Mouse (Mus musculus) lung, embryonic 16.5 days (tissue): Measurements from ENCODE around the gene Serpinb7. TPM values are rescaled to one million over a fixed set of nuclear protein-coding genes. Genes with fewer than 3 reads are reported as not detected.

Experiments
- ATAC-seq: fragments of 200-750 bp; cut with Nextera tagmentation; 2 replicates; pipeline ENCODE4 v1.8.0; 2017; ENCODE audit warnings: low read depth, mild to moderate bottlenecking, moderate library complexity
- H3K27ac ChIP-seq: fragments of 300-500 bp; sonication (generic); 2 replicates; pipeline ENCODE4 v1.5.1; 2014; ENCODE audit warnings: mild to moderate bottlenecking, control low read depth, low read length
- H3K27me3 ChIP-seq: fragments of 300-500 bp; sonication (generic); 2 replicates; pipeline ENCODE4 v1.6.1; 2014; ENCODE audit warnings: low read depth, low read length, mixed read lengths; ENCODE audit not compliant: control insufficient read depth, insufficient read depth
- H3K36me3 ChIP-seq: fragments of 300-500 bp; sonication (generic); 2 replicates; pipeline ENCODE4 v1.6.1; 2014; ENCODE audit warnings: low read length; ENCODE audit not compliant: control insufficient read depth, insufficient read depth
- H3K4me1 ChIP-seq: fragments of 300-500 bp; sonication (generic); replicated peaks from 2 replicates; pipeline ENCODE4 v1.6.1; 2014; ENCODE audit warnings: low read length, mixed read lengths; ENCODE audit not compliant: control insufficient read depth, insufficient read depth
- H3K4me2 ChIP-seq: fragments of 300-500 bp; sonication (generic); 2 replicates; pipeline ENCODE4 v1.6.1; 2014; ENCODE audit warnings: low read depth, low read length, control low read depth
- H3K4me3 ChIP-seq: fragments of 300-500 bp; sonication (generic); 2 replicates; pipeline ENCODE4 v1.5.1; 2014; ENCODE audit warnings: mild to moderate bottlenecking, low read length, control low read depth
- H3K9ac ChIP-seq: fragments of 300-500 bp; sonication (generic); 2 replicates; pipeline ENCODE4 v1.6.1; 2014; ENCODE audit warnings: low read length, control low read depth
- H3K9me3 ChIP-seq: fragments of 300-500 bp; sonication (generic); 2 replicates; pipeline ENCODE4 v1.6.1; 2016; ENCODE audit warnings: low read length; ENCODE audit not compliant: control insufficient read depth
- WGBS: fragments of 180-500 bp; shearing (Covaris S2); extraction: QIAGEN DNeasy Blood & Tissue Kit; methylation state at CpG from one replicate; pipeline ENCODE4 v1.1.7; 2014; 5-methylcytosine and 5-hydroxymethylcytosine counted together
- polyA plus RNA-seq: library from polyadenylated mRNA; unstranded; fragments of >200 nt; fragmentation: Nextera tagmentation; extraction: Ambion mirVana; gene quantifications from 2 replicates; pipeline ENCODE4 v1.2.1, GENCODE M21; 2015

Serpinb7 gene
- 0.21 TPM in 1 of 2 replicates, not detected in the other for polyA plus RNA-seq

DNA sequence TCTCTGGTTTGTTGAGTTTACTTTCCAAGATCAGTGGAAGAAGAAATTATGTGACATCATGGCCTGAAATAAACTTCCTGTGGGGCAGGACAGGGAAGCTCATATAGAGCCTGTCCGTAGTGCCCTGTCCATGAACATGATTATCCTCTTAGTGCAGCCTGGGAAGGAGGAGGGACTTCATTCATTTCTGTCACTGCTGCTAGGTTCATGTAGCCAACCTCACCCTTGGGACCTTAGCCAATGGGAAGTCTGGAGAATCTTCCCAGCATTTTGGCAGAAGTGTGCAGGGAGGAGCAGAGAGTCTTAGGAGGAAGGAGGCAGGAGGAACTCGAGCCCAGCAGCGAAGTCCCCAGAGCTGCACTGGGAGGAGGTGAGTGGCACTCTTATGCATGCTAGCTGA lies at the start of gene Serpinb7:
Serpinb7 (plus strand) TSS at position 301 of the 400 bp plus-strand sequence.
- H3K4me1 ChIP-seq = no peaks in the 10 kb centered on the region
- H3K27me3 ChIP-seq = no peaks in the 10 kb centered on the region
- no peak within 1 kb of the TSS for H3K4me3 ChIP-seq
- H3K9ac ChIP-seq = no peak within 1 kb of the TSS
- WGBS = 58% methylated on average over 3 of the region's 3 CpGs
- H3K4me2 ChIP-seq = no peak within 1 kb of the TSS
- H3K36me3 ChIP-seq = no peaks in the 10 kb centered on the region
- no peak within 1 kb of the TSS for H3K27ac ChIP-seq
- no peak for ATAC-seq
- H3K9me3 ChIP-seq = no peaks in the 10 kb centered on the region

DNA sequence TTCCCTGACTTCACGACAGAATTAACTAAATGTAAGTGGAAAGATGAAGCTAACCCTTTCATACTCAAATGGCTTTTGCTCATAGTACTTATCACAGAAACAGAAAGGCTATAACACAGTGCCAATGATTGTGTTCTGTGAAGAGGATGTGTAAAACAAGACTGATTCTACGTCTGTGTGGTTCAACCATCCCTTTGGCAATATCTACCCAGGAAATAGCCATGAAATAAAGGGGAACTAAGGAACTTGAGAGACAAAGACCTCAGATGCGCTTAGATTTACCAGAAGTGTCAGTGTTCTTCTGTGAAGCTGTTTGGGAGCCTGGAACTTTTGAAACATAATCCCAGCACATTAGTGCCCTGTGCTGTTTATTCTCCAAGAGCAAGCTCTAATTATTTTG lies 49.1 kb upstream of the Serpinb7 start:
- no peak overlapping the region for H3K4me3 ChIP-seq
- H3K9me3 ChIP-seq = no peaks in the 10 kb centered on the region
- H3K36me3 ChIP-seq = no peaks in the 10 kb centered on the region
- no peak overlapping the region for H3K9ac ChIP-seq
- no peaks in the 10 kb centered on the region for H3K4me1 ChIP-seq
- 38% methylated on average over 3 of the region's 3 CpGs for WGBS
- H3K27me3 ChIP-seq = no peaks in the 10 kb centered on the region
- no peak overlapping the region for H3K4me2 ChIP-seq
- no peak for ATAC-seq
- no peak overlapping the region for H3K27ac ChIP-seq

DNA sequence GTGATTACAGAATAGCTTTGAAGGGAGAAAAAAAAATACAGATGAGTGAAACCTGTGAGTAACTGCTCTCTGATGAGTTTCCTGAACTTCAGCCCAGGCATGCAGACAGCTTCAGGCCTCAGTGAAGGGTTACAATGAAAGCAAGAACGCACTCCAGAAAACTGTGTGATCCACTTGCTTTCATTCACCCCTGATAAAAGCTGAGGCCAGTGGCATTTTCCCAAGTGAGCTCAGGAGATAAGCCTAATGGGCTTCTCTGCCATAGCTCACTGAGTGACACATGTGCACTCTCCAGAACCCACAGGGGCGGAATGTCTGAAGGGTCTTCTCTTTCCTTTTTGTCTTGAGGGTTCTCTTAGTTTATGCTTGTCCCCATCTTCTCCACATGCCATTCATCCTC lies 48.3 kb upstream of the Serpinb7 start:
- no peak overlapping the region for H3K27ac ChIP-seq
- H3K4me3 ChIP-seq = no peak overlapping the region
- H3K4me1 ChIP-seq = no peaks in the 10 kb centered on the region
- H3K9me3 ChIP-seq = no peaks in the 10 kb centered on the region
- H3K36me3 ChIP-seq = no peaks in the 10 kb centered on the region
- H3K9ac ChIP-seq = no peak overlapping the region
- H3K27me3 ChIP-seq = no peaks in the 10 kb centered on the region
- WGBS = 66% methylated on average over 2 of the region's 2 CpGs
- no peak for ATAC-seq
- H3K4me2 ChIP-seq = no peak overlapping the region

DNA sequence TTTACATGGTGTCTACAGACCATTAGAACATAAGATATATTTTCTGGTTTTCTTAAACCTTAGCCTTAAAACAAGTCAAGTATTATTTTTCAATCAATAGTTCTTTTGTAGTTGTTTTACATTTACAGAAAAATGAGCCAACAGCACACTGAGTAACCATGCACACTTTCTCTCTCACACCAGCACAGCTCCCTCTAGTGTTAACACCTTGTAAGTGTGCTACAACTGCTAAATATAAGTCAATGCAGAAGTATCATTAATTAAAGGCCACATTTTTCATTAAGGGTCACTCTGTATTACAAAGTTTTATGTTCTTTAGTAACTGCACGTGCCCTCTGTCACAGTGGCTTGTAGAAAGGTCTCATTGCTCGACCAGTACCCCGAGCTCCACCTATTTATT lies 46.4 kb upstream of the Serpinb7 start:
- Histone ChIP-seq H3K9me3 (no peaks in the 10 kb centered on the region), H3K27ac (no peak overlapping the region), H3K4me1 (no peaks in the 10 kb centered on the region), H3K27me3 (no peaks in the 10 kb centered on the region), H3K9ac (no peak overlapping the region), H3K4me3 (no peak overlapping the region), H3K4me2 (no peak overlapping the region), H3K36me3 (no peaks in the 10 kb centered on the region)
- 35% methylated on average over 3 of the region's 3 CpGs for WGBS
- no peak for ATAC-seq

DNA sequence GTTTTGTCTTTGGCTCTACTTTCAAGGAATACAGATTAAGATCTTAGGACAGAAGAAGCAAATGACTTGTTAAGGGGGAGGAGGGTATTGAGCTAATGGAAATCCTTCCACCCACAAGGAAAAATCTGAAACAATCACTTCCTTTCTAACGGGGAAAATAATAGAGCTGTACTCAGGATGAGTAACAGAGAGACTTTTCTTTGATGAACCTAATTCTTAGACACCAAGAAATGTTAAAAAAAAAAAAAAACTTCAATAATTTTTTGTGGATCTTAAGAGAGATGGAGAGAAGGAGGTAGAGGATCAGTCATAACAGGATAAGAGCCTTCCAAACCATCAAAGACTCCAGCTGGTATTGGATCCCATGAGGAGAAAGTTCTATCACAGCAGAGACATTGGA lies 38.6 kb upstream of the Serpinb7 start, which contains the start of gene Serpinb11:
Serpinb11 (plus strand) TSS at position 301 of the 400 bp plus-strand sequence.
- ATAC-seq = no peak
- H3K36me3 ChIP-seq = no peaks in the 10 kb centered on the region
- 48% methylated on average over 1 of the region's 1 CpGs for WGBS
- no peak within 1 kb of the TSS for H3K4me3 ChIP-seq
- H3K9ac ChIP-seq = no peak within 1 kb of the TSS
- H3K9me3 ChIP-seq = no peaks in the 10 kb centered on the region
- H3K27me3 ChIP-seq = no peaks in the 10 kb centered on the region
- H3K4me2 ChIP-seq = no peak within 1 kb of the TSS
- no peak within 1 kb of the TSS for H3K27ac ChIP-seq
- no peaks in the 10 kb centered on the region for H3K4me1 ChIP-seq

DNA sequence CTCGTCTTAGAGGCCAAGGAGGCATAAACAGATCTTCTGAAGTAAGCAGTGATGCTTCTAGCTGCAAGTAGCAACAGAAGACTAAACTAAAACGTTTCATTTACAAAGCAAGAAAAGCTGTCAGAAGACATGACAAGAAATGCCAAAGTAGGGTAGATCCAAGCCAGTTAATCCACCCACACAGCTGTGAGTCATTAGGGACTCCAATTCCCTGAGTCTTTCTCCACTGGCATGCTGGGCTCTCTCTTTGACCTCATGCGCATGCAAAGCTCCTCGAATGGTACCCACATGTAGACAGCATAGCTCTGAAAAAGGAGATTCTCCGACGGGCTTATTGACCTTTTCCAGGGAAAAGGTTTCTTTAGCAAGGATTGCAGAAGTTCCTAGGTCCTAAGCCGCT lies 33.5 kb upstream of the Serpinb7 start:
- Histone ChIP-seq H3K4me1 (no peaks in the 10 kb centered on the region), H3K4me2 (no peak overlapping the region), H3K4me3 (no peak overlapping the region), H3K27ac (no peak overlapping the region), H3K27me3 (no peaks in the 10 kb centered on the region), H3K9me3 (no peaks in the 10 kb centered on the region), H3K36me3 (no peaks in the 10 kb centered on the region), H3K9ac (no peak overlapping the region)
- 69% methylated on average over 7 of the region's 7 CpGs for WGBS
- no peak for ATAC-seq

DNA sequence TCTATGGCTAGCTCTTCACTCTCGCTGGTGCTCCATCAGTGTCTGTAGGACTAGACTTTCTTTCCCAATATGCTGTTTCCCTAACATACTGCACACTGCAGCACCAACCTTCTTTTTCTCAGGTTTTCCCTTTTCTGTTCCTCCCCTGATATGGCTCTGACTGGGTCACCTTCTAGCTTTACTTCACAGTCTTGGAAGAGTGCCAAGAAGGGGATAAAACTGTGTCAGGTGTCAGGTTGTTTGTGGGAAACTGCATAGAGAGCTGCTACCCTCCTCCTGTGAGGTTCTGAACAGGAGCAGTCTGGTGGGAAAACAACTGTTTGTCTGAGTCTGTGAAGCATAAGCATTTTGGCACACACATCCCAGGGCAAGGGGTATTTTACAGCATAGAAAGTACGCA lies 30.5 kb upstream of the Serpinb7 start:
- Histone ChIP-seq H3K4me2 (no peak overlapping the region), H3K36me3 (no peaks in the 10 kb centered on the region), H3K9ac (no peak overlapping the region), H3K4me1 (no peaks in the 10 kb centered on the region), H3K27ac (no peak overlapping the region), H3K9me3 (no peaks in the 10 kb centered on the region), H3K27me3 (no peaks in the 10 kb centered on the region), H3K4me3 (no peak overlapping the region)
- no peak for ATAC-seq
- 55% methylated on average over 2 of the region's 2 CpGs for WGBS

DNA sequence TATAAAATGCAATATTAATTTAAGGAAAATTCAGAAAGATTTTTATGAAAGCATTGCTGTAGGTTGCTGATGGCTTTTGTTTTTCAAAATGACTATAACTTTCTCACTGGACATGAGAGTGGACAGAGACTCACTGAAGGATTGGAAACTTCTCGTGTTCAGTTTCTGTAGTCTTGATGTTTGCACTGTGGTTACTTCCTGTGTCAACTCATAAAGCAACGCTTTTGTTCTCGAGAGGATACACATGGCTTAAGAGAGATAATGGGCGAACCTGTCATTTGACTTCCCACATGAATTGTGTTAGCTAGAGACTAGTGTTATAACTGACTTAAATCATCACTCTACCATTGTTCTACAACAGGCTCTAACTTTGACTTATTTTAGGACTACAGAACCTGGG lies 22.5 kb upstream of the Serpinb7 start:
- 30% methylated on average over 4 of the region's 4 CpGs for WGBS
- no peak for ATAC-seq
- no peak overlapping the region for H3K27ac ChIP-seq

DNA sequence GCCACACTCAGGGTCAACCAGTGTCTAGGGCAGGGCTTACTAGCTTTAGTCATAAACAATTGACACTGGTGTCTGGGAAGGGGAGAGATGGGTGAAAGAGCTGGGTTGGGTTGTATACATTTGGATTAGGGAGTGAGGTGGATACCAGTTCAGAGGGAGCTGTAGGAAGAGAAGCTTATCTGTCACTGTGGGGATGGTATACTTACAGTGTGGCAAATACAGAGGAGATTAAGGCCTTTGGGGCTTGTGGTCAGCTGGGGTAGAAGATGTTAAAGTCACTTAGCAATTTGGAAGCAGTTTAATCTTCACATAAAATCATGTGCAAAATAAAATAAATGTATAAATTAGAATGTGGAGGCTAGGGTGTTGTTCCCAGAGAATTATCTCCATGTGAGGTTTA lies 21.1 kb upstream of the Serpinb7 start:
- H3K4me3 ChIP-seq = no peak overlapping the region
- no peaks in the 10 kb centered on the region for H3K9me3 ChIP-seq
- no peak overlapping the region for H3K27ac ChIP-seq
- H3K27me3 ChIP-seq = no peaks in the 10 kb centered on the region
- H3K9ac ChIP-seq = no peak overlapping the region
- ATAC-seq = no peak
- H3K4me2 ChIP-seq = no peak overlapping the region
- no peaks in the 10 kb centered on the region for H3K4me1 ChIP-seq
- H3K36me3 ChIP-seq = no peaks in the 10 kb centered on the region

More for the DNA sequence above, 22.5 kb upstream of the Serpinb7 start:
- H3K9ac ChIP-seq = no peak overlapping the region
- no peaks in the 10 kb centered on the region for H3K27me3 ChIP-seq
- H3K9me3 ChIP-seq = no peaks in the 10 kb centered on the region
- H3K4me2 ChIP-seq = no peak overlapping the region
- H3K4me3 ChIP-seq = no peak overlapping the region
- H3K4me1 ChIP-seq = no peaks in the 10 kb centered on the region
- no peaks in the 10 kb centered on the region for H3K36me3 ChIP-seq

DNA sequence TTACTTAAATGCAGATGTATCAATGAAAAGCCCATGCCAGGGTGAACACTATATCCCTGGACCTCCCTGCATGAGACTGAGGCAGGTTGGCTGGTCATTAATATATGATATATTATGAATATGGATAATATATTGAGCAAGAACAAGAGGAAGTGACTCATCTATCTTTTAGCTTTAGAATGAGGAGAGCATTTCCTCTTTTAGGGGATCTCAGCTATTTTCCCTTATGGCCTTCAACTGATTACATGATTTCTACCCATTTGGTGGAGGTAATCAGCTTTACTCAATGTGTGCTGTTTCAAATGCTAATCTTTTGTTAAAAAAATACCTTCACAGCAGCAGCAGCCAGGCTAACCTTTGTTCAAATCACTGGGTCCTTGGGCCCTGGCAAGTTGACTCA lies 18.0 kb upstream of the Serpinb7 start:
- H3K27ac ChIP-seq = no peak overlapping the region
- H3K4me2 ChIP-seq = no peak overlapping the region

More for the DNA sequence above, 18.0 kb upstream of the Serpinb7 start:
- no peak for ATAC-seq
- Histone ChIP-seq H3K4me3 (no peak overlapping the region), H3K27me3 (no peaks in the 10 kb centered on the region), H3K9me3 (no peaks in the 10 kb centered on the region), H3K4me1 (no peaks in the 10 kb centered on the region), H3K36me3 (no peaks in the 10 kb centered on the region), H3K9ac (no peak overlapping the region)
